Mouse (Mus musculus) thymus, adult 2 months (tissue): ENCODE data around the gene Rab11fip4.

Experiments used
- CTCF ChIP-seq: fragments of 200-500 bp; IDR thresholded peaks from 2 replicates; pipeline ENCODE4 v1.5.1; 2012; ENCODE audit warnings: mild to moderate bottlenecking, control low read depth, low read length, moderate library complexity, borderline replicate concordance; ENCODE audit not compliant: control insufficient read depth, poor library complexity, insufficient read depth; ENCODE audit errors: extremely low read depth
- POLR2A ChIP-seq: fragments of 200-500 bp; IDR thresholded peaks from 2 replicates; pipeline ENCODE4 v1.6.1; 2012; ENCODE audit warnings: mild to moderate bottlenecking, low read length, control low read depth, moderate library complexity; ENCODE audit not compliant: control insufficient read depth, poor library complexity, insufficient read depth; ENCODE audit errors: extremely low read depth

DNA sequence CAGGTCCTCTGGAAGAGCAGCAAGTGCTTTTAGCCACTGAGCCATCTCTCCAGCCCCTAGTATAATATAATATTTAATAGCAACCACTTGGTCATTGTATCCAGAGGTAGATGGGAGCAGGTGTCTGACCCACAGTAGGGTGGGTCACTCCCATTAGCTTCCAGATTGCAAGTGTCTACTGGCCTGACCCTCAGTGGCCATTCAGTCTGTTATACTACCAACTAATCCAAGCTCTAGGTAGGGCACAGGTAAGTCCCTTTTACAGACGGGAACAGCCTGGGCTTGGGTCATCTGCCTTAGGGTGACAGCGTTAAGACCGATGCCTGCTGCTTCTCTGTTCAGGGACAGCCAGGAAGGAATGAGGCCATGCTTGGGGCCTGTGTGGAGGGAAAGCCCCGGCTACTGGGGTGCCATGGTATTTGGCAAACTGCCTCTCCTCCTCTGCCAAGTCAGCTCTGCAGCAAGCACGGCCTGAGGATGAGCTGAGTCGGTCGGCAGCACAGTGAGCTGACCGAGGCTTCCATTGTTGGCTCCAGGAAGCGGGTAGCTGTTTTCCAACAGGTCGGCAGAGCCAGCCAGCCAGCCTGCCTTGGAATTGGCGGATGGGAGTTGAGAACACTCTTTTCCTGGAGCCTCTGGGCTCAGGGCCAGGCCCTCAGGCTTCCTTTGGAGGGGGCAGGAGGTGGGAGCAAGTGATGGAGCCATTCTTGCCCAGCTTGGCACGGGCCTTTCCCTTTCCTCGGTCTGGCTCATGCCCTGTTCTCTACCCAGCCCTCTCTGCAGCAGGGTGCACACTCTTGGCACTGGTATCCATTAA, 138.4 kb downstream of the Rab11fip4 start:
- no peak for TF ChIP-seq POLR2A
- TF ChIP-seq CTCF, result no peak
